Mouse (Mus musculus) Patski (cell line): ENCODE results near the gene Slc37a4. TPM values are rescaled to one million over a fixed set of nuclear protein-coding genes. Genes with fewer than 3 reads are reported as not detected.
A peak's percentile ranks its signal among the peaks of the same experiment; 100 is the strongest.
"Not testable (repeated sequence)": the region's sequence is repeated elsewhere in the genome, so short reads cannot be mapped to it uniquely, and the experiment has no call there.

Source experiments
- ATAC-seq: fragments of 100-300 bp; one replicate; pipeline ENCODE4 v1.8.0; 2021
- CTCF ChIA-PET: fragments of 350-600 bp; sonication (Branson Sonifier 250); formaldehyde crosslinking; loops from one replicate; lab custom pipeline; 2022; ENCODE audit warnings: inconsistent platforms; lab: Charles Lee
- POLR2A ChIA-PET: fragments of 350-600 bp; sonication (Branson Sonifier 250); formaldehyde crosslinking; loops from one replicate; lab custom pipeline; 2022; ENCODE audit warnings: antibody characterized with exemption, inconsistent platforms; lab: Charles Lee
- DNase-seq: peaks from one replicate; pipeline ENCODE4 v3.0.0-alpha.2; 2011; ENCODE audit warnings: low read depth, low spot score
- H3K27me3 ChIP-seq: fragments of 371-371 bp; one replicate; pipeline ENCODE4 v1.5.1; 2021
- CTCF ChIP-seq: fragments of 100-300 bp; IDR thresholded peaks from one replicate; pipeline ENCODE4 v1.5.1; 2021
- in situ Hi-C: fragments of 300-500 bp; cut with MboI; formaldehyde crosslinking; loops from 3 replicates; pipeline ENCODE4 v1.11.1; 2018; ENCODE audit warnings: low pct_unique_long_range_greater_than_20kb, mixed read lengths
- polyA plus RNA-seq: library from polyadenylated mRNA; unstranded; gene quantifications from one replicate; pipeline ENCODE4 v1.2.3, GENCODE M21; 2021

Gene Slc37a4
- polyA plus RNA-seq, result 28.7 TPM

GRCm38 (mm10) chr9:44396684-44397411 is at the start of gene Slc37a4:
Gene Slc37a4 (plus strand): TSS chr9:44396852.
- ChIA-PET CTCF (no interaction called here), POLR2A (interaction anchor here (3.4 kb wide), 1 partner anchor 11 kb away, joined by 15 read pairs; the partner anchor contains the start of genes Rps25 and Trappc4)
- no peaks in the 10 kb centered on the region for H3K27me3 ChIP-seq
- DNase-seq, result peak; percentile 88
- peak; percentile 91 for ATAC-seq
- in situ Hi-C loops, result no loop called here
- TF ChIP-seq CTCF, result no peak

GRCm38 (mm10) chr9:44347166-44347565 is 49.5 kb upstream of the Slc37a4 start:
- ChIA-PET POLR2A (no interaction called here), CTCF (no interaction called here)
- no peak for ATAC-seq
- no peaks in the 10 kb centered on the region for H3K27me3 ChIP-seq
- no peak for DNase-seq
- TF ChIP-seq CTCF, result no peak
- in situ Hi-C loops, result no loop called here

DNA sequence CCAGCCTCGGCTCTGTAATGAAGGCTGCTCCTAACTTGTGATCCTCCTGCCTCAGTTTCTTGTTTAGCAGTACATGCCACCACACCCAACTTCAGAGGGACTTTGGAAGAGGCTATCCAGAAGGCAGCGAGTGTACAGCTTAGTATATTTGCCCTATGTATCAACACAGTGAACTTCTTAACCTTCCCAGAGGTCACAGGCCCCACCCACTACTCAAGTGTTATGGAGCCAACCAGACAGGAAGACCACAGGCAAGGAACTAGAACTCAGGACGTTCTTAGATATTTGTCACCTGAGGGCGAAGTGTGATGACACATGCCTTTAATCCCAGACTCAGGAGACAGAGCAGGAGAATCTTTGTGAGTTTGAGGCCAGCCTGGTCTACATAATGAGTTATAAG is 49.0 kb upstream of the Slc37a4 start:
- DNase-seq, result no peak
- POLR2A ChIA-PET, result no interaction called here
- ATAC-seq, result no peak
- CTCF ChIA-PET, result no interaction called here
- no peaks in the 10 kb centered on the region for H3K27me3 ChIP-seq
- TF ChIP-seq CTCF, result no peak
- in situ Hi-C loops, result no loop called here

- ChIA-PET POLR2A (no interaction called here), CTCF (no interaction called here)
- in situ Hi-C loops, result no loop called here
- DNase-seq, result no peak
- no peaks in the 10 kb centered on the region for H3K27me3 ChIP-seq
- no peak for TF ChIP-seq CTCF
- ATAC-seq, result no peak
Observed at GRCm38 (mm10) chr9:44348546-44348945, 48.1 kb upstream of the Slc37a4 start.

DNA sequence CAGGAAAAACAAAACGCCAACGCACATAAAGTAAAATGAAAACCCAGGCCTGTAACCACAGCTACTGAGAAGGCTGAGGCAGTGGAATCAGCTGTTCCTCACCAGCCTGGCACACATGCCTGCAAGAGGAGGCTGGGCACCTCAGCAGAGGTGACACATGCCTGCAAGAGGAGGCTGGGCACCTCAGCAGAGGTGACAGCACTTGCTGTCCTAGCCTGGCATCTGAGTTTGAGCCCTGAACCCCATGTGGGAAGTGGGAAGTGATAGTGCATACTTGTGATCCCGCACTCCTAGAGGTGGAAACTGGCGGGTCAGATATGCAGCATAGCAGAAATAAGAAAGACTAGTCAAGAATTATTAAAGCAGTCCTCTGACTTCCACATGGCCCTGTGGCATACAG is 45.3 kb upstream of the Slc37a4 start:
- TF ChIP-seq CTCF, result no peak
- ATAC-seq (no peak), DNase-seq (no peak)
- ChIA-PET CTCF (no interaction called here), POLR2A (no interaction called here)
- in situ Hi-C loops, result no loop called here
- no peaks in the 10 kb centered on the region for H3K27me3 ChIP-seq

DNA sequence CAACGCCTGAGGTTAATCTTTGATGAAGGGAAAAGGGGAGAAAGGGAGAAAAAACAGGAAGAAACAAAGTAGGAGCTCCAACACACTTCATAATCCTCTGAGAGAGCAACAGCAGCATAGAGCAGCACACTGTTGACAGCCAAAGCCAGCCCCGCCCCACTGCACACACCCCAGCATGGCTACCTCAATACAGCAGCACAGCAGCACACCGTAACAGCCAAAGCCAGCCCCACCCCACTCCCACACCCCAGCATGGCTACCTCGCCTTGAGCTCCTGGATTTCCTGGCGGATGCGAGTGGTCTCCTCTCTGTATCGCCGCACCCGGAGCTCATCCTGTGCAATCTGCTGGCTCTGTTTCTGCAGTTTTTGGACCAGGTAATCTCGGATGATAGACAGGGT is 44.3 kb upstream of the Slc37a4 start:
- CTCF ChIA-PET, result no interaction called here
- in situ Hi-C loops, result no loop called here
- no peak for TF ChIP-seq CTCF
- POLR2A ChIA-PET, result no interaction called here
- ATAC-seq (no peak), DNase-seq (no peak)
- no peaks in the 10 kb centered on the region for H3K27me3 ChIP-seq

DNA sequence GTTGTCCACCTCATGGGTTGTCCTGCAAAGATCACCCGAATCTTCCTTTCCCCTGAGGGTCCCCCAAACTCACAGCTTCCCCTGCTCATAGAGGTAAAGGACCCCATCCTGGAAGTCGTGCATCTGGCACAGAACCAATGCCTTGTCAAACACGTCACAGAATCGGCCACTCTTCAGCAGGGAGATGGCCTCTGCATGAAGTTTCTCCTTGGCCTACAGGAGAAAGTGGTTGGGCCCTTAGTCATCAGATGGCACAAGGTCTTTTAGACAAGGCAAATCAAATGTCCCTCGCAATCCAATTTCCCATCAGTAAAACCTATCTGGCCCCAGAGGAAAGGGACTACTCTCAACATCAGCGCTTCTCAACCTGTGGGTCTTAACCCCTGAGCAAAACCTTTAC is 43.5 kb upstream of the Slc37a4 start:
- POLR2A ChIA-PET, result no interaction called here
- DNase-seq (no peak), ATAC-seq (no peak)
- CTCF ChIA-PET, result no interaction called here
- no peak for TF ChIP-seq CTCF
- no peaks in the 10 kb centered on the region for H3K27me3 ChIP-seq
- in situ Hi-C loops, result no loop called here

DNA sequence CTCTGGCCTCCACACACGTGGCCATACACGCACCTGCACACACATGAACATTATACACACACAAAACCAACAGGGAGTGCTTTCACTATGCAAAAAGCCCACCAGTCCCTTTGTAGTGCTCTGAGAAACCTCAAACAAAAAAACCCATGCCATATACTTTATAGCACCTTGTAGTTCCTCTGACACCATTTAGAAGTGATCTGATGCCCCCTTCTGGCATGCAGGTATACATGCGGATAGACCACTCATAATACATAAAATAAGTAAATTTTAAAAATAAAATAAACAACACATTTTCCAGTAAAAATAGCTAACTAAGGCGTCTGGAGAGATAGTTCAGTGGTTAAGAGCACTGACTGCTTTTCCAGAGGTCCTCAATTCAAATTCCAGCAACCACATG is 39.4 kb upstream of the Slc37a4 start:
- POLR2A ChIA-PET, result no interaction called here
- TF ChIP-seq CTCF, result no peak
- no peaks in the 10 kb centered on the region for H3K27me3 ChIP-seq
- DNase-seq, result no peak
- no peak for ATAC-seq
- CTCF ChIA-PET, result interaction anchor here (1.6 kb wide), 1 partner anchor 22 kb away, joined by 4 read pairs; the partner anchor contains the start of gene H2afx
- in situ Hi-C loops, result no loop called here

DNA sequence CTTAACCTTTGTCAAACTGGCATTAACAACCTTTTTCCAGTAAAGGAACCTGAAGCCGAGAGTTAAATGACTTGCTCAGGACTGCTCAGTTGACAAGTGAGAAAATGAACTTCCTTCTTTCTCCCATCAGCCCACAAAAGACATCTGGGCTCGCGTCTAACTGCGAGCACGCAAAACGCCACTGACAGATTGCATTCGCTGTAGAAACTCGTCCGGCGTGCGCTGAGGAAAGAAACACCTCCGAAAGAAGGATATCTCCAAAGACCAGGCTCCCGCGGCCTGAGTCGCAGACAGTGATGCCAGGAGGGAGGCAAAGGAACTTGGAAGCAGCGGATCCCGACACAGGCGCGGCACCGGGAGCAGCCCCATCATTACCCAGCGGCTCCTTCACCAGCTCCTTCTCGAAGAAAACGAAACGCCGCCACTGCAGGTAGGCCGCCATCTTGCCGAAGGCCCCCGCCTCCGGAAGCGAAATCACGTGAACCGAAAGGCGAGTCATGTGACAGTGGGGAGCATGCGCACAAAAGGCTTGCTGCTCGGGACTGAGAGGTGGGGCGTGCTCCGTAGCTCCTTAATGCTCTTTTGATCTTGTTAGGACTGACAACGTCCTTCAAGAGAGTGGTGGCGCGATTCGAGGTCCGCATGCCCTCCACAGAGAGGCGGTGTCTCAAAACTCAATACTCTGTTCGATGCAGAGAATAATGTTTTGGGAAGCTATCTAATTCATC is 35.3 kb upstream of the Slc37a4 start, which contains the start of gene Vps11:
Gene Vps11 (minus strand): TSS at position 481 of the 728 bp plus-strand sequence.
- CTCF ChIA-PET, result interaction anchor here (0.6 to 2.1 kb wide), 13 partner anchors 15 to 232 kb away, joined by 3 to 9 read pairs (median 3); partner anchors contain the start of genes Cbl, Hmbs, Hyou1 and Rps25
- H3K27me3 ChIP-seq, result no peaks in the 10 kb centered on the region
- TF ChIP-seq CTCF, result no peak
- ATAC-seq (peak; percentile 65), DNase-seq (peak; percentile 83)
- POLR2A ChIA-PET, result interaction anchor here (1.2 to 1.8 kb wide), 2 partner anchors 17 to 19 kb away, joined by 3 to 7 read pairs; partner anchors contain the start of gene Hyou1
- in situ Hi-C loops, result no loop called here

DNA sequence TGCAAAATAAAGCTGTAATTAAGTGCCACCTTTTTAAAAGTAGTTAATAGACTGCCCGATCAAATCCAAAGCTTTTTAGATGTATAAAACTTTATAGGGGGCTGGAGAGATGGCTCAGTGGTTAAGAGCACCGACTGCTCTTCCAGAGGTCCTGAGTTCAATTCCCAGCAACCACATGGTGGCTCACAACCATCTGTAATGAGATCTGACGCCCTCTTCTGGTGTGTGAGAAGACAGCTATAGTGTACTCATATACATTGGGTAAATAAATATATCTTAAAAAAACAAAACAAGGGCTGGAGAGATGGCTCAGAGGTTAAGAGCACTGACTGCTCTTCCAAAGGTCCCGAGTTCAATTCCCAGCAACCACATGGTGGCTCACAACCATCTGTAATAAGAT is 34.7 kb upstream of the Slc37a4 start:
- ChIA-PET CTCF (interaction anchor here (0.8 to 2.1 kb wide), 12 partner anchors 15 to 232 kb away, joined by 3 to 9 read pairs (median 4); partner anchors contain the start of genes Cbl, Hmbs, Hyou1 and Rps25), POLR2A (interaction anchor here (1.2 to 1.8 kb wide), 2 partner anchors 17 to 18 kb away, joined by 3 to 7 read pairs; partner anchors contain the start of gene Hyou1)
- in situ Hi-C loops, DNase-seq, ATAC-seq, H3K27me3 ChIP-seq: not testable (repeated sequence)
- peak; percentile 44 for TF ChIP-seq CTCF
